Mouse (Mus musculus) stomach, postnatal 0 days (tissue): Measurements from ENCODE around the gene Pou3f3. TPM values are rescaled to one million over a fixed set of nuclear protein-coding genes. Genes with fewer than 3 reads are reported as not detected.

Experiments used
- ATAC-seq: fragments of 200-750 bp; cut with Nextera tagmentation; 2 replicates; pipeline ENCODE4 v1.8.0; 2017; ENCODE audit not compliant: low FRiP score, low TSS enrichment
- DNase-seq: peaks from one replicate; pipeline ENCODE4 v3.0.0-alpha.2; 2016; ENCODE audit warnings: low spot score
- H3K27ac ChIP-seq: fragments of 300-500 bp; sonication (generic); replicated peaks from 2 replicates; pipeline ENCODE4 v1.5.1; 2014; ENCODE audit warnings: mild to moderate bottlenecking, control low read depth
- H3K27me3 ChIP-seq: fragments of 300-500 bp; sonication (generic); 2 replicates; pipeline ENCODE4 v1.6.1; 2014; ENCODE audit warnings: low read length; ENCODE audit not compliant: control insufficient read depth, insufficient read depth
- H3K36me3 ChIP-seq: fragments of 300-500 bp; sonication (generic); 2 replicates; pipeline ENCODE4 v1.6.1; 2014; ENCODE audit warnings: low read length, mixed read lengths; ENCODE audit not compliant: control insufficient read depth, insufficient read depth
- H3K4me1 ChIP-seq: fragments of 300-500 bp; sonication (generic); replicated peaks from 2 replicates; pipeline ENCODE4 v1.6.1; 2014; ENCODE audit warnings: antibody characterized with exemption; ENCODE audit not compliant: control insufficient read depth, insufficient read depth
- H3K4me2 ChIP-seq: fragments of 300-500 bp; sonication (generic); replicated peaks from 2 replicates; pipeline ENCODE4 v1.6.1; 2014; ENCODE audit warnings: low read depth, mild to moderate bottlenecking, control low read depth, moderate library complexity
- H3K4me3 ChIP-seq: fragments of 300-500 bp; sonication (generic); 2 replicates; pipeline ENCODE4 v1.5.1; 2014; ENCODE audit warnings: low read depth, low read length, control low read depth
- H3K9ac ChIP-seq: fragments of 300-500 bp; sonication (generic); 2 replicates; pipeline ENCODE4 v1.6.1; 2014; ENCODE audit warnings: mild to moderate bottlenecking, low read length, control low read depth, mixed read lengths
- H3K9me3 ChIP-seq: fragments of 300-500 bp; sonication (generic); 2 replicates; pipeline ENCODE4 v1.6.1; 2016; ENCODE audit warnings: low read length; ENCODE audit not compliant: control insufficient read depth
- CTCF ChIP-seq: IDR thresholded peaks from 2 replicates; pipeline ENCODE4 v1.5.1; 2016; ENCODE audit warnings: antibody characterized with exemption, low read depth, mild to moderate bottlenecking, moderate library complexity
- EP300 ChIP-seq: optimal IDR thresholded peaks from 2 replicates; pipeline ENCODE3; 2016; ENCODE audit warnings: antibody characterized with exemption
- WGBS: fragments of 180-500 bp; shearing (Covaris S2); extraction: QIAGEN DNeasy Blood & Tissue Kit; methylation state at CpG from one replicate; pipeline ENCODE4 v1.1.7; 2014; 5-methylcytosine and 5-hydroxymethylcytosine counted together
- polyA plus RNA-seq: library from polyadenylated mRNA; unstranded; fragments of >200 nt; fragmentation: Nextera tagmentation; extraction: Ambion mirVana; gene quantifications from 2 replicates; pipeline ENCODE4 v1.2.1, GENCODE M21; 2015

Gene Pou3f3
- polyA plus RNA-seq, 1 experiment from 2014 or later: not detected

- Histone ChIP-seq H3K4me2 (no peak overlapping the region), H3K4me1 (no peaks in the 10 kb centered on the region), H3K36me3 (no peaks in the 10 kb centered on the region), H3K4me3 (no peak overlapping the region), H3K27me3 (peaks cover 34% of the 10 kb centered on the region), H3K9ac (no peak overlapping the region), H3K27ac (no peak overlapping the region), H3K9me3 (no peaks in the 10 kb centered on the region)
- TF ChIP-seq CTCF: no peak
- no peak for TF ChIP-seq EP300
- 5% methylated on average over 12 of the region's 12 CpGs for WGBS
- DNase-seq (no peak), ATAC-seq (no peak)
Measured at GRCm38 (mm10) chr1:42687271-42687670, 8.3 kb upstream of the Pou3f3 start.

GRCm38 (mm10) chr1:42687756-42688540 lies 7.6 kb upstream of the Pou3f3 start:
- TF ChIP-seq CTCF (no peak), EP300 (no peak)
- H3K4me2 ChIP-seq: no peak overlapping the region
- H3K9me3 ChIP-seq: no peaks in the 10 kb centered on the region
- no peaks in the 10 kb centered on the region for H3K36me3 ChIP-seq
- ATAC-seq (no peak), DNase-seq (no peak)
- H3K4me3 ChIP-seq: no peak overlapping the region
- no peaks in the 10 kb centered on the region for H3K4me1 ChIP-seq
- 5% methylated on average over 7 of the region's 7 CpGs for WGBS
- H3K9ac ChIP-seq: no peak overlapping the region
- peaks cover 36% of the 10 kb centered on the region for H3K27me3 ChIP-seq
- no peak overlapping the region for H3K27ac ChIP-seq

GRCm38 (mm10) chr1:42688541-42689125 lies 6.9 kb upstream of the Pou3f3 start:
- no peak for TF ChIP-seq CTCF
- TF ChIP-seq EP300: no peak
- H3K4me1 ChIP-seq: no peaks in the 10 kb centered on the region
- peaks cover 36% of the 10 kb centered on the region for H3K27me3 ChIP-seq
- no peak overlapping the region for H3K27ac ChIP-seq
- 12% methylated on average over 4 of the region's 4 CpGs for WGBS
- no peak overlapping the region for H3K4me2 ChIP-seq
- H3K9me3 ChIP-seq: no peaks in the 10 kb centered on the region
- no peak for ATAC-seq
- no peak overlapping the region for H3K4me3 ChIP-seq
- no peaks in the 10 kb centered on the region for H3K36me3 ChIP-seq
- no peak for DNase-seq
- H3K9ac ChIP-seq: no peak overlapping the region

- Histone ChIP-seq H3K36me3 (no peaks in the 10 kb centered on the region), H3K4me2 (no peak overlapping the region), H3K4me1 (no peaks in the 10 kb centered on the region), H3K27me3 (peaks cover 29% of the 10 kb centered on the region), H3K9ac (no peak overlapping the region), H3K4me3 (no peak overlapping the region), H3K27ac (no peak overlapping the region), H3K9me3 (no peaks in the 10 kb centered on the region)
- no peak for TF ChIP-seq EP300
- no peak for TF ChIP-seq CTCF
- ATAC-seq (no peak), DNase-seq (no peak)
- 7% methylated on average over 4 of the region's 4 CpGs for WGBS
Measured at GRCm38 (mm10) chr1:42690024-42690575, 5.5 kb upstream of the Pou3f3 start.

- Histone ChIP-seq H3K27me3 (peaks cover 31% of the 10 kb centered on the region), H3K27ac (no peak overlapping the region), H3K4me2 (no peak overlapping the region), H3K9me3 (no peaks in the 10 kb centered on the region), H3K4me1 (no peaks in the 10 kb centered on the region), H3K9ac (no peak overlapping the region), H3K36me3 (no peaks in the 10 kb centered on the region), H3K4me3 (no peak overlapping the region)
- ATAC-seq: no peak
- WGBS: 3% methylated on average over 9 of the region's 9 CpGs
- TF ChIP-seq CTCF: peak; percentile 85
- TF ChIP-seq EP300: no peak
- DNase-seq: peak; percentile 72
Measured at GRCm38 (mm10) chr1:42691202-42692170, 4.1 kb upstream of the Pou3f3 start.
